Mouse (Mus musculus): ENCODE data around the gene Trip12.

GRCm38 (mm10) chr1:84877590-84877989 is 37.3 kb upstream of the Trip12 start:
- TF ChIP-seq POLR2A (IDR thresholded peaks at IDR 0.05; ENCODE audit: low read depth, low read length), result no peak
- TF ChIP-seq CTCF (IDR thresholded peaks at IDR 0.05; ENCODE audit: extremely low read depth, insufficient read depth, insufficient read length, insufficient replicate concordance), result no peak

All from spleen, adult 2 months (tissue).